Mouse (Mus musculus) embryonic facial prominence, embryonic 14.5 days (tissue): ENCODE results near the gene Hist3h2ba. TPM values are rescaled to one million over a fixed set of nuclear protein-coding genes. Genes with fewer than 3 reads are reported as not detected.

Experiments
- ATAC-seq: fragments of 200-750 bp; cut with Nextera tagmentation; 2 replicates; pipeline ENCODE4 v1.8.0; 2017; ENCODE audit warnings: low read depth, moderate number of reproducible peaks, moderate TSS enrichment
- DNase-seq: peaks from one replicate; pipeline ENCODE4 v3.0.0-alpha.2; 2015; ENCODE audit warnings: low spot score
- H3K27ac ChIP-seq: fragments of 300-500 bp; sonication (generic); replicated peaks from 2 replicates; pipeline ENCODE4 v1.5.1; 2014; ENCODE audit warnings: low read depth, mild to moderate bottlenecking, low read length, moderate library complexity
- H3K27me3 ChIP-seq: fragments of 300-500 bp; sonication (generic); replicated peaks from 2 replicates; pipeline ENCODE4 v1.6.1; 2014; ENCODE audit warnings: low read length; ENCODE audit not compliant: control insufficient read depth, insufficient read depth
- H3K36me3 ChIP-seq: fragments of 300-500 bp; sonication (generic); 2 replicates; pipeline ENCODE4 v1.6.1; 2014; ENCODE audit warnings: low read length, mixed read lengths; ENCODE audit not compliant: control insufficient read depth, insufficient read depth
- H3K4me1 ChIP-seq: fragments of 300-500 bp; sonication (generic); 2 replicates; pipeline ENCODE4 v1.6.1; 2014; ENCODE audit warnings: antibody characterized with exemption, low read length; ENCODE audit not compliant: control insufficient read depth, insufficient read depth
- H3K4me2 ChIP-seq: fragments of 300-500 bp; sonication (generic); 2 replicates; pipeline ENCODE4 v1.6.1; 2014; ENCODE audit warnings: low read depth, mild to moderate bottlenecking, low read length, moderate library complexity, mixed read lengths
- H3K4me3 ChIP-seq: fragments of 300-500 bp; sonication (generic); 2 replicates; pipeline ENCODE4 v1.5.1; 2014; ENCODE audit warnings: low read depth, mild to moderate bottlenecking, low read length
- H3K9ac ChIP-seq: fragments of 300-500 bp; sonication (generic); 2 replicates; pipeline ENCODE4 v1.6.1; 2014; ENCODE audit warnings: low read depth, mild to moderate bottlenecking, low read length, moderate library complexity, mixed read lengths
- H3K9me3 ChIP-seq: fragments of 300-500 bp; sonication (generic); 2 replicates; pipeline ENCODE4 v1.6.1; 2016; ENCODE audit warnings: low read length; ENCODE audit not compliant: control insufficient read depth
- WGBS: fragments of 180-500 bp; shearing (Covaris S2); extraction: QIAGEN DNeasy Blood & Tissue Kit; methylation state at CpG from one replicate; pipeline ENCODE4 v1.1.7; 2014; 5-methylcytosine and 5-hydroxymethylcytosine counted together
- microRNA-seq: library from miRNA; unstranded; fragments of <30 nt; microRNA quantifications from one replicate; pipeline ENCODE4, GENCODE M21; 2016; ENCODE audit warnings: borderline number of aligned reads
- polyA plus RNA-seq: library from polyadenylated mRNA; unstranded; fragments of >200 nt; fragmentation: Nextera tagmentation; extraction: Ambion mirVana; gene quantifications from 2 replicates; pipeline ENCODE4 v1.2.1, GENCODE M21; 2014

Gene Hist3h2ba
- polyA plus RNA-seq, 1 experiment from 2014 or later, result 14.9 TPM

GRCm38 (mm10) chr11:58991911-58992310 is 43.2 kb downstream of the Hist3h2ba start:
- Histone ChIP-seq H3K4me2 (no peak overlapping the region), H3K4me3 (no peak overlapping the region), H3K36me3 (peaks cover 42% of the 10 kb centered on the region), H3K4me1 (peaks cover 6% of the 10 kb centered on the region; the same call in 1 of the 2 replicates), H3K9ac (no peak overlapping the region), H3K27ac (no peak overlapping the region), H3K27me3 (peaks cover 21% of the 10 kb centered on the region), H3K9me3 (no peaks in the 10 kb centered on the region)
- WGBS, result 82% methylated on average over 3 of the region's 3 CpGs
- DNase-seq, result no peak
- no peak for ATAC-seq

GRCm38 (mm10) chr11:58993091-58993670 is 44.5 kb downstream of the Hist3h2ba start:
- H3K27ac ChIP-seq, result no peak overlapping the region
- DNase-seq, result no peak
- H3K4me2 ChIP-seq, result no peak overlapping the region
- H3K27me3 ChIP-seq, result peaks cover 21% of the 10 kb centered on the region
- H3K9ac ChIP-seq, result no peak overlapping the region
- no peaks in the 10 kb centered on the region for H3K9me3 ChIP-seq
- 85% methylated on average over 6 of the region's 6 CpGs for WGBS
- H3K36me3 ChIP-seq, result peaks cover 29% of the 10 kb centered on the region
- H3K4me3 ChIP-seq, result no peak overlapping the region
- peaks cover 6% of the 10 kb centered on the region; the same call in 1 of the 2 replicates for H3K4me1 ChIP-seq
- no peak for ATAC-seq

- WGBS, result 2% methylated on average over 31 of the region's 35 CpGs
- Histone ChIP-seq H3K4me1 (peaks cover 6% of the 10 kb centered on the region; the same call in 1 of the 2 replicates), H3K9me3 (no peaks in the 10 kb centered on the region), H3K4me3 (peak overlapping the region; percentile 39), H3K27ac (no peak overlapping the region), H3K4me2 (peak overlapping the region; percentile 64), H3K9ac (peak overlapping the region; percentile 52), H3K36me3 (peaks cover 18% of the 10 kb centered on the region), H3K27me3 (peaks cover 21% of the 10 kb centered on the region)
- peak; percentile 76 for DNase-seq
- peak; percentile 90 for ATAC-seq
Measured at GRCm38 (mm10) chr11:58994337-58994826, 45.7 kb downstream of the Hist3h2ba start.

GRCm38 (mm10) chr11:58995061-58995806 is 46.5 kb downstream of the Hist3h2ba start:
- ATAC-seq, result no peak
- 82% methylated on average over 9 of the region's 9 CpGs for WGBS
- no peak overlapping the region for H3K4me3 ChIP-seq

GRCm38 (mm10) chr11:58995807-58996370 is 47.2 kb downstream of the Hist3h2ba start:
- DNase-seq, result no peak
- ATAC-seq, result no peak
- H3K4me2 ChIP-seq, result no peak overlapping the region; the same call in 1 of the 2 replicates
- H3K27ac ChIP-seq, result no peak overlapping the region
- 45% methylated on average over 12 of the region's 12 CpGs for WGBS
- no peaks in the 10 kb centered on the region for H3K9me3 ChIP-seq
- H3K27me3 ChIP-seq, result peaks cover 21% of the 10 kb centered on the region
- no peak overlapping the region for H3K4me3 ChIP-seq
- H3K36me3 ChIP-seq, result 0 out of 2 replicates have a peak, but pooled peaks cover 5% of the 10 kb centered on the region
- H3K9ac ChIP-seq, result no peak overlapping the region
- peaks cover 6% of the 10 kb centered on the region; the same call in 1 of the 2 replicates for H3K4me1 ChIP-seq

More at GRCm38 (mm10) chr11:58995061-58995806, 46.5 kb downstream of the Hist3h2ba start:
- Histone ChIP-seq H3K36me3 (peaks cover 10% of the 10 kb centered on the region), H3K4me2 (no peak overlapping the region), H3K4me1 (peaks cover 6% of the 10 kb centered on the region; the same call in 1 of the 2 replicates), H3K9ac (no peak overlapping the region), H3K9me3 (no peaks in the 10 kb centered on the region), H3K27me3 (peaks cover 21% of the 10 kb centered on the region), H3K27ac (no peak overlapping the region)
- DNase-seq, result no peak

- ATAC-seq (no peak), DNase-seq (no peak)
- 86% methylated on average over 5 of the region's 5 CpGs for WGBS
Measured at GRCm38 (mm10) chr11:58997541-58997940, 48.8 kb downstream of the Hist3h2ba start.

More at GRCm38 (mm10) chr11:58997541-58997940, 48.8 kb downstream of the Hist3h2ba start:
- Histone ChIP-seq H3K36me3 (no peaks in the 10 kb centered on the region), H3K4me2 (no peak overlapping the region), H3K27me3 (peaks cover 21% of the 10 kb centered on the region), H3K27ac (no peak overlapping the region), H3K9ac (no peak overlapping the region), H3K9me3 (no peaks in the 10 kb centered on the region), H3K4me1 (peaks cover 6% of the 10 kb centered on the region; the same call in 1 of the 2 replicates), H3K4me3 (no peak overlapping the region)

Small RNAs within 50 kb of the gene (microRNA-seq; reads per million reads assigned to microRNA genes)
- gene Gm44313, result not detected

Other genes with a start within 250 kb of the Hist3h2ba start
- gene Olfr319, start 249.8 kb upstream of the Hist3h2ba start, polyA plus RNA-seq, result 0.33 TPM in 1 of 2 replicates, not detected in the other
- not detected in 2 replicates for gene Olfr318, start 224.9 kb upstream of the Hist3h2ba start, polyA plus RNA-seq
- gene Olfr317, start 209.7 kb upstream of the Hist3h2ba start, polyA plus RNA-seq, result not detected in 2 replicates
- gene Olfr316, start 196.2 kb upstream of the Hist3h2ba start, polyA plus RNA-seq, result not detected in 2 replicates
- gene Olfr315, start 175.7 kb upstream of the Hist3h2ba start, polyA plus RNA-seq, result 0.13 TPM in 1 of 2 replicates, not detected in the other
- gene Olfr314, start 166.0 kb upstream of the Hist3h2ba start, polyA plus RNA-seq, result not detected in 2 replicates
- gene Fam183b, start 147.0 kb upstream of the Hist3h2ba start, polyA plus RNA-seq, result 1.7 and 5.7 TPM in 2 replicates
- 0.07 TPM in 1 of 2 replicates, not detected in the other for gene Olfr313, start 133.9 kb upstream of the Hist3h2ba start, polyA plus RNA-seq
- not detected in 2 replicates for gene Olfr312, start 119.7 kb upstream of the Hist3h2ba start, polyA plus RNA-seq
- 0.08 TPM in 1 of 2 replicates, not detected in the other for gene Olfr311, start 109.7 kb upstream of the Hist3h2ba start, polyA plus RNA-seq
- gene Gm12258, start 101.8 kb upstream of the Hist3h2ba start, polyA plus RNA-seq, result 8.3 and 10.2 TPM in 2 replicates
- 6.4 and 6.7 TPM in 2 replicates for gene 2810021J22Rik, start 81.7 kb upstream of the Hist3h2ba start, polyA plus RNA-seq
- gene Zfp39, start 44.7 kb upstream of the Hist3h2ba start, polyA plus RNA-seq, result 5.2 and 6.5 TPM in 2 replicates
- gene Btnl10, start 31.0 kb upstream of the Hist3h2ba start, polyA plus RNA-seq, result 0.07 TPM in 1 of 2 replicates, not detected in the other
- 256 and 271 TPM in 2 replicates for gene Rnf187, start 10.0 kb upstream of the Hist3h2ba start, polyA plus RNA-seq
- gene Hist3h2a, start 5.8 kb downstream of the Hist3h2ba start, polyA plus RNA-seq, result 27.6 and 29.7 TPM in 2 replicates
- gene Trim17, start 5.8 kb downstream of the Hist3h2ba start, polyA plus RNA-seq, result 0.41 and 0.51 TPM in 2 replicates
- gene Trim11, start 29.2 kb downstream of the Hist3h2ba start, polyA plus RNA-seq, result 19.2 and 23.0 TPM in 2 replicates
- 7.9 and 9.2 TPM in 2 replicates for gene Obscn, start 187.5 kb downstream of the Hist3h2ba start, polyA plus RNA-seq
- 2.5 and 3.1 TPM in 2 replicates for gene Iba57, start 214.8 kb downstream of the Hist3h2ba start, polyA plus RNA-seq
- 0.29 and 0.60 TPM in 2 replicates for gene Gjc2, start 234.3 kb downstream of the Hist3h2ba start, polyA plus RNA-seq
- gene Guk1, start 243.3 kb downstream of the Hist3h2ba start, polyA plus RNA-seq, result 114 and 126 TPM in 2 replicates